Mouse (Mus musculus) urinary bladder, postnatal 25 days (tissue): Measurements from ENCODE around the gene Alpk1.
"Not testable (repeated sequence)": the region's sequence is repeated elsewhere in the genome, so short reads cannot be mapped to it uniquely, and the experiment has no call there.

Experiments used
- DNase-seq: peaks from one replicate; pipeline ENCODE4 v3.0.0; 2022; ENCODE audit warnings: low spot score

Alpk1 gene

GRCm38 (mm10) chr3:127790234-127791055 is 10.1 kb upstream of the Alpk1 start:
- DNase-seq = no peak

- peak; percentile 56 for DNase-seq
Measured at GRCm38 (mm10) chr3:127789500-127790191, 9.3 kb upstream of the Alpk1 start, which contains the start of gene Tifa. Tifa (plus strand) TSS chr3:127789805.

DNA sequence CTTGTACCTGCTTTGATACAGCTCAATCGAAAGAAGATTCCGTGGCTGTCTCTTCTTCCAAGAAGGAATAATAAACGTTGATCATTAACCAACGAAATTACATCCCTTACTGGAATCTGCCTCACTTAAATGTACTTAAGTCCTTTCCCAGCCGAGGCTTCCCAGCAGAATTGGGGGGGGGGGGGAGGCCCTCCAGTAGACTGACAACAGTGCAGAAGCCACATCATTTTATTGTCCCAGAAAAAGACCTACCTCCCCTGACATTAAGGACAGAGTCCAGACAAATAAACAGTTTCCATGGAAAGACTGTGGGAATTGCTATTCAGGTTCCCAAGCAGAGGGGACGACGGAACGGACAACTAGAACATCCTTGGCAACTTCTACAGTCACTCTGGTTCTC is 8.6 kb upstream of the Alpk1 start:
- no peak for DNase-seq

- DNase-seq = no peak
Measured at GRCm38 (mm10) chr3:127788038-127788437, 7.7 kb upstream of the Alpk1 start.

- no peak for DNase-seq
Measured at GRCm38 (mm10) chr3:127787032-127787431, 6.7 kb upstream of the Alpk1 start.

GRCm38 (mm10) chr3:127783680-127784079 is 3.4 kb upstream of the Alpk1 start:
- not testable (repeated sequence) for DNase-seq

DNA sequence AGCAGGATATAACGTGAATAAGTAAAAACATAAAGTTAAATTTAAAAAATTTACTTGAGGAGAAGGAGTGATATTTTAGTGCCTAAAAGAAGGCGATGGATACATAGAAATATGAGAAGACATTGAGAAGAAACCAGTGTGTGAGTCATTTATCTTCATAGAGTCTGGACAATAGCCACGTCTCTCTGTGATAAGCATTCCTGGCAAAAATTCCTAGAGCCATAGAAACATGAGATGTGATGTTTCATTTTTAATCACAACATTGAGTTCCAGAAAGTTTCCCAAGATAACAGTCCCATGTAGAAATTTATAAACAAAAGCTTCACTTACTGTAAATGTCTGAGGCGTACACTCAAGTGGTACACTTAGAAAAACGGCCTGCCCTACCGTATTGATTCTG is 2.6 kb upstream of the Alpk1 start:
- DNase-seq = no peak

- no peak for DNase-seq
Measured at GRCm38 (mm10) chr3:127780921-127781320, 594 bp upstream of the Alpk1 start.

- DNase-seq = no peak
Measured at GRCm38 (mm10) chr3:127769146-127769545, 11.2 kb downstream of the Alpk1 start.

DNA sequence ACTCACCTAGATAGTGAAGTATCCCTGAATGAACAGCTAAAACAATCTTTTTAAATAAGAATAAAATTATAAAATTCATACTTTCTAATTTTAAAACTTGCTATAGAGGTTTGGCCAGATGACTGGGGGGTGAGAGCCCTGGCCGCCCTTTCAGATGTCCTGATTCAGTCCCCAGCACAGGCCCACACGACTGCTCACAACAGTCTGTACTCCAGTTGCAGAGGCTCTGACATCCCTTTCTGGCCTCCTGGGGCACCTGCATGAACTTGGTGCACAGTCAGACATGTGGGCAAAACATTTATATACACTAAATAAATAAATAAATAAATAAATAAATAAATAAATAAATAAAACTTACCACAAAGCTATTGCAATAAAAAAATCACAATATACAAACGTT is 14.4 kb downstream of the Alpk1 start:
- DNase-seq = no peak

GRCm38 (mm10) chr3:127764541-127764940 is 15.8 kb downstream of the Alpk1 start:
- DNase-seq = no peak

DNA sequence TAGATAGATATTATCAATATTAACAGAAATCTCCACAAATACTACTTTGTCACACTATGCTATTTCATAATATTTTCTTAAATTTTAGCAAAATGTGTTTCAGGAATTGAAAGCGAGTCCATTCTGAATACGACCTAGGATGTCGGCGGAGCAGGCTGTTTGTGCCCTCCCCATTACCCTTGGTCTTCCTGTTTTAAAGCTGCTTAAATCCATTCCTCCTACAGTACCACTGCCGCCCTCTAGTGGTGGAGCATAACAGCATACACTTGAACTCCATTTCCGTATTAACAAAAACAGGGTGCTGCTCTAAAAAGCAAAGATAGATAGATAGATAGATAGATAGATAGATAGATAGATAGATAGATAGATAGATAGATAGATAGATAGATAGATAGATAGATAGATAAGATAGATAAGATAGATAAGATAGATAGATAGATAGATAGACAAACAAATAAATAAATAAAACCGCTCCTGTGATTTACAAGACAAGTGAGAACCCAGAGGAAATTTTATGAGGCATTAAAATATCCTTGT is 17.2 kb downstream of the Alpk1 start:
- DNase-seq = peak; percentile 82

DNA sequence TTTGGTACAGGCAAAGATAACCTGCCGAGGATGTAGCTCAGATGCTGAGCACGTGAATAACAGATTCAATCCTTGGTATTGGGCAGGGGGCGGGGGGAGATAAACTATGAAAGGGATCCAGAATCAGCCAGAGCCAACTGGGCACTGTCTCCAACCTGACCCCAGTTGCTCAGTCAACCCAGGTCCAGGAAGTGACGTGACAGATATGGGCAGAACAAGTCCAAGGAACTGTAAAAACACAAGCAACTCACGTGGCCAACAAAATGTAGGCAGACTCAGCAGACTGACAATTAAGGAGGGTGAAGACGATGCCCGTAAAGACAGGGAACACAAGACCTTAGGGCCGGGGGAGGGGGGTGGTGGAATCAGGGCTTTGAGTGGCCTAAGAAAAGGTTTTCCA is 17.9 kb downstream of the Alpk1 start:
- no peak for DNase-seq

- DNase-seq = no peak
Measured at GRCm38 (mm10) chr3:127759212-127759611, 21.1 kb downstream of the Alpk1 start.

DNA sequence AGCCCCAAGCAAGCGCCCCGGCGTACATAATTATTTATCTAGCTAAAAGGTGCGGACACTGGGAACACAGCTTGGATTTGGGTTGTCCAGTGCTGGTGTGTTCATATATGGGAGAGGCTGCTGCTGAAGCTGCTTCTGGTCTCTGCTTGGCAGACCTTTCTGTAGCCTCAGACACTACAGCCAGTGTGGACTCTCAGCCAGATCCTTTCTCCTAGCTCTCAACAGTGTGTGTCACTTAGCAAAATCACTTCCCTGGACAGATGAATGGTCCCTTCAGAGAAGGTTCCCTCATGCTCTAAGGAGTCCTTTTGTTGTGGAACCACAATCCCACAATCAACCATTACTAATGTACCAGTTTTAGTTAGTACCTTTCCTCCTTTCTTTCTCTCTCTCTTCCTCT is 21.5 kb downstream of the Alpk1 start:
- DNase-seq = no peak

GRCm38 (mm10) chr3:127757886-127758301 is 22.4 kb downstream of the Alpk1 start:
- no peak for DNase-seq

DNA sequence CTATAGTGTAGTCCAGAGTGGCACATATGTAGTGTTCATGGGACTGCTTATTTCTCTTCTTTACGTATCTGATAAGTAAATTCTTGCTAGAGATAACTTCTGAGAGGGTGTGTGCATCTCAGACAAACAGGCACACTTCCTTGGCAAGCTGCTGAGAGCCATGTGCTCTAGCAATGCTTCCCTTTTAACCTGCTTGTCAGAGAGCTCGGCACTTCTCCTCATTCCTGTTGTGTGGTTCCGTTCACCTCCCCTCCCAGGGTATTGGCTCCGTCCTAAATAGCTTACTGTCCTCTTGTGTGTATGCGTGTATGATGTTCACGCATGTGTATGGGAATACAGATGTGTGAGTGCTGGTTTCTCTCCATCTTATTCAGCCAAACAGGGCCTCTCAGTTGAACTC is 23.9 kb downstream of the Alpk1 start:
- no peak for DNase-seq

DNA sequence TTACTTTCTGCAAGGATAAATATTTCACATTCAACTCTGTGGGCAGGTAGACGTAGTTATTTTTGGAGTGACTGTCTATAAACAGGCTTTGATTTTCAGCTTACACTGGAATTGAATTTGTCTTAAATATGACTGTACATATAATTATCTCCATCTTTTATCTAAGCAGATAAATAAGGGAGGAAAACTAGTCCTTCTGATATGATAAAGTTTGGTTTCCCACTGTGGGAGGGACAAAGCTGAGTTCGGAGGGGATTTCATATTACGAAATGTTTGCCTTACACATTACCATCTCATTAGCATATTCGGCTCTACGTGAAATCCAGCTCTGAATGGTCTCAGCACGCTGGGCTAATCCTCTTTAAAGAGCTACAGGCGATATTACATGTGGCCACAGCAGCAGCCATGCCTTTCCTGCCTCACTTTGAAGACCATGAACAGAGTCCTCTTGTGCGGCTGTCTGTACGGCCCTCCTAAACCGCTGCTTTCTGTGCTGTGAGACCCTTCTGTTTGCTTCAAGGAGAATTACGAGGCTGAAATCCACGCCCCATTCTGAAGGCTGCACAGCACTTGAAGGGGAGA is 30.3 kb downstream of the Alpk1 start:
- no peak for DNase-seq

GRCm38 (mm10) chr3:127749266-127749665 is 31.1 kb downstream of the Alpk1 start:
- no peak for DNase-seq

GRCm38 (mm10) chr3:127748644-127749043 is 31.7 kb downstream of the Alpk1 start:
- no peak for DNase-seq

GRCm38 (mm10) chr3:127745911-127746640 is 34.3 kb downstream of the Alpk1 start:
- no peak for DNase-seq

GRCm38 (mm10) chr3:127745504-127745903 is 34.8 kb downstream of the Alpk1 start:
- no peak for DNase-seq
